Mouse (Mus musculus) MEL (cell line): ENCODE measurements around the gene Hsf4.

Source experiments
- CHD1 ChIP-seq: IDR thresholded peaks from 2 replicates; pipeline ENCODE4 v1.6.1; 2012; ENCODE audit warnings: low read depth, mild to moderate bottlenecking, inconsistent platforms, low read length, improper control_type of control experiment
- CTCF ChIP-seq, 3 experiments: IDR thresholded peaks in 2 of 3; conservative IDR thresholded peaks in 1 of 3; 2 replicates each; pipeline ENCODE4 v1.5.1; 2011 to 2012; ENCODE audit warnings: low read length in 3 of 3, low read depth in 2 of 3, mild to moderate bottlenecking in 2 of 3, improper control_type of control experiment in 1 of 3, inconsistent platforms in 1 of 3, mixed read lengths in 1 of 3, moderate library complexity in 1 of 3; ENCODE audit not compliant: control insufficient read depth in 1 of 3, insufficient read depth in 1 of 3, poor library complexity in 1 of 3, severe bottlenecking in 1 of 3
- MAX ChIP-seq: IDR thresholded peaks from 2 replicates; pipeline ENCODE4 v1.6.1; 2011; ENCODE audit warnings: low read length, improper control_type of control experiment
- RCOR1 ChIP-seq: IDR thresholded peaks from 2 replicates; pipeline ENCODE4 v1.6.1; 2012; ENCODE audit warnings: low read depth, mild to moderate bottlenecking, inconsistent platforms, low read length, improper control_type of control experiment
- TAL1 ChIP-seq: IDR thresholded peaks from 2 replicates; pipeline ENCODE4 v1.6.1; 2012; ENCODE audit warnings: mild to moderate bottlenecking, inconsistent platforms, low read length, moderate library complexity, mixed read lengths
- ZC3H11A ChIP-seq: IDR thresholded peaks from 2 replicates; pipeline ENCODE4 v1.6.1; 2012; ENCODE audit warnings: low read depth, mild to moderate bottlenecking, inconsistent platforms, low read length, improper control_type of control experiment

- TF ChIP-seq MAX (no peak), ZC3H11A (no peak), TAL1 (no peak), CHD1 (no peak), RCOR1 (no peak), CTCF (IDR thresholded peaks at IDR 0.05 in 2 of 3, conservative IDR thresholded peaks at IDR 0.05 in 1 of 3; ENCODE audit: control insufficient read depth in 1 of 3, insufficient read depth in 1 of 3, low read depth in 2 of 3, low read length in 3 of 3, poor library complexity in 1 of 3, severe bottlenecking in 1 of 3) (0 out of 6 replicates have a peak, but pooled peaks of 1 of the 3 experiments have one; percentile 1)
These were observed 5.3 kb upstream of the Hsf4 start, which contains the start of the genes Tradd and Fbxl8 for GRCm38 (mm10) chr8:105264024-105264982.
